Mouse (Mus musculus) Patski (cell line): ENCODE measurements around the gene Gm10300. TPM values are rescaled to one million over a fixed set of nuclear protein-coding genes. Genes with fewer than 3 reads are reported as not detected.

Source experiments
- ATAC-seq: fragments of 100-300 bp; one replicate; pipeline ENCODE4 v1.8.0; 2021
- CTCF ChIA-PET: fragments of 350-600 bp; sonication (Branson Sonifier 250); formaldehyde crosslinking; loops from one replicate; lab custom pipeline; 2022; ENCODE audit warnings: inconsistent platforms; lab: Charles Lee
- POLR2A ChIA-PET: fragments of 350-600 bp; sonication (Branson Sonifier 250); formaldehyde crosslinking; loops from one replicate; lab custom pipeline; 2022; ENCODE audit warnings: antibody characterized with exemption, inconsistent platforms; lab: Charles Lee
- DNase-seq: peaks from one replicate; pipeline ENCODE4 v3.0.0-alpha.2; 2011; ENCODE audit warnings: low read depth, low spot score
- H3K27me3 ChIP-seq: fragments of 371-371 bp; one replicate; pipeline ENCODE4 v1.5.1; 2021
- CTCF ChIP-seq: fragments of 100-300 bp; IDR thresholded peaks from one replicate; pipeline ENCODE4 v1.5.1; 2021
- in situ Hi-C: fragments of 300-500 bp; cut with MboI; formaldehyde crosslinking; loops from 3 replicates; pipeline ENCODE4 v1.11.1; 2018; ENCODE audit warnings: low pct_unique_long_range_greater_than_20kb, mixed read lengths
- polyA plus RNA-seq: library from polyadenylated mRNA; unstranded; gene quantifications from one replicate; pipeline ENCODE4 v1.2.3, GENCODE M21; 2021

Gene Gm10300
- polyA plus RNA-seq, 1 experiment from 2014 or later = 0.21 TPM

DNA sequence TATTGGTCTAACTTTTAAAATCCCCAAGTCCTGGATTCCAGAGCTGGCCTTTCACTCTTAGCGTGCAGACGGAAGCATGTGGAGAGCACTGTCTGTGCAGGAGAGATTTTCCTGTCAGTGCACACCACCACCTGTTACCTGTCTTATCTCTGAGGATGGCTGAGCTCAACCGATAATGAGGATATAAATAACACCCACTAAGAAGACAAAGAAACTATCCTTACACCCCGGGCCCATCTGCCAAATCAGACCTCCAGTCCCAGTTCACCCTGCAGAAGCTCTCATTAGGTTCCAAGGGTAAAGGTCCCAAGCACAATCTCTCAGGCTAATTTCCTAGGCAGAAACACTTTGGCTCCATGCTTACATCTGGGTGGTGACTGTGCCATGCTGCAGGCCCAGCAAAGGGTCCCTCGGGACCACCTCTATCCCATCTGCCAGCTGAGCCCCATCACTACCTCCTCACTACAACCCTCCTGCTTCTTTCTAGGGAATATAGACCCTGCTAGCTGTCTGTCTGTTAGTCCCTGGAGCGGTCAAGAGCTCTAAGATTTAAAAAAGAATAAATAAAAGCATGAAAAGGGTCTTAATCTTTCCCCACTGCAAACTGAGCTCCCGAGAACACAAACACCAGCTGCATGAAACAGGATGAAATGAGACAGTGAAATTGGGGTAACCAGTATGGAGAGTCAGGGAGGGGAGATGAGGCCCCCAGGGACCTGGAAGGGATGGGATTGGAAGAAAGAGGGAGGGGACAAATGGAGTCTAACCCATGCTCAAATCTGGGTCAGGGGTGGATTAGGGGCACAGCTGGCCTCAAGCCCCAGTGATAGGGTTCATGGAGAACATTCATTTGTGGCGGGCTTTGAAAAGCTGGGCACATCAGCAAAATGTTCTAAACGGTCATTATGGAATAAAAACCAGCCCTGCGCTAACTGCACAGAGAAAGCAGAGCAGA is 22.9 kb upstream of the Gm10300 start:
- no peak for DNase-seq
- ATAC-seq = no peak
- no peak for TF ChIP-seq CTCF
- ChIA-PET POLR2A (no interaction called here), CTCF (interaction anchor here (3.2 kb wide), 1 partner anchor 10 kb away, joined by 11 read pairs; no protein-coding TSS in a partner anchor)
- in situ Hi-C loops = no loop called here
- H3K27me3 ChIP-seq = no peaks in the 10 kb centered on the region

DNA sequence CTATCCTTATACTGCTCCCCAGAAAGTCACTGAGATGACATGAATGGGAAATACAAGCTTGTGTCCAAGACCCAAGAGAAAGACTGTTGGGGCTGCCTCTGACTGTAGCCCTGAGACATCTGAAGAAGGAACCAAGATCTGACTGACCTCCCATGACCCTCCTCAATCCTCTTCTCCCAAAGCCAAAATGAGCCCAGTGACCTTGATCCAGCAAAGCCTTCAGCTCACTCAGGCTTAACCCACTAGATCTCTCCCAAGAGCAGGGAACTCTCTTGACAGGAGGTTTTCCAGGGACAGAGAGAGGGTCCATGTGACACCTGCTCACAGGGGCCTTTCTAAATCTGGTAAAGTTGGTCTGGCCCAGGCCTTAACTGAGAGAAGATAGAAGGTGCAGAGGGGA is 17.2 kb upstream of the Gm10300 start:
- in situ Hi-C loops = no loop called here
- no peak for DNase-seq
- no peaks in the 10 kb centered on the region for H3K27me3 ChIP-seq
- POLR2A ChIA-PET = interaction anchor here (0.8 to 1.3 kb wide), 2 partner anchors 9 to 60 kb away, joined by 3 to 4 read pairs; no protein-coding TSS in a partner anchor
- TF ChIP-seq CTCF = no peak
- ATAC-seq = no peak
- CTCF ChIA-PET = no interaction called here

DNA sequence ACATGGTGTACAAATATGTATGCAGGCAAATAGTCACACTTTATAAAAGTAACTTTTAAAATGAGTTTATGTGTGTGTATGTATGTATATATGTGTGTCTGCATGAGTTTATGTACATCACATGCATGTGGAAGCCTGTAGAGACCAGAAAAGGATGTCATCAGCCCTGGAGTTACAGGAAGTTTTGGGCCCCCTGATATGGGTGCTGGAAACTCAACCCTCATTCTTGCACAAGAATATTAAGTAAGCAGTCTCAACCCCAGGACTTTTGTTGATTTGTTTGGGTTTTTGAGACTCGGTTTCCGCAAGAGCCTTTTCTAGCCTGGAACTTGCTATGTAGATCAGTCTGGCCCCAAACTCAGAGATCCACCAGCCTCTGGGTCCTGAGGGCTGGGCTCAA is 15.0 kb upstream of the Gm10300 start:
- ATAC-seq (no peak), DNase-seq (no peak)
- ChIA-PET CTCF (no interaction called here), POLR2A (no interaction called here)
- in situ Hi-C loops = no loop called here
- no peaks in the 10 kb centered on the region for H3K27me3 ChIP-seq
- TF ChIP-seq CTCF = no peak

- ATAC-seq = no peak
- CTCF ChIA-PET = no interaction called here
Measured at GRCm38 (mm10) chr4:132060040-132060832, 14.3 kb upstream of the Gm10300 start.

DNA sequence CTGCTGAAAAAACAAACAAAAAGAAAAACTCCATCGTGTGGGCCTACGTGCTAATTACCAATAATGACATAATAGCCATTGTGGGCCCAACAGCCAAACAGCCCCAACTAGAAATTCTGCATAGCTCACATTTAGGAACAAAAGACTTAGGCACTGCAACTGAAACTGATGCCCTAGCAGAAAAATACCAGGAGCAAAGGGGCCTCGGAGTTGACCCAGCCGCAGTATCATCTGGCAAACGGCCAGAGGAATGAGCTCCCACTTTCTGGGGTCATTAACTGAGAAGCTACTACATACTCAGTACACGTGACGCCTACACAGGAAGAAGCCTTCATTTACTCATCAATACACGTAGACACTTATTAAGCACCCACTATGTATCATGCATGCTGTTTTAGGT is 12.2 kb upstream of the Gm10300 start:
- ATAC-seq (no peak), DNase-seq (no peak)
- no peaks in the 10 kb centered on the region for H3K27me3 ChIP-seq
- CTCF ChIA-PET = interaction anchor here (1.2 to 1.8 kb wide), 3 partner anchors 12 to 29 kb away, joined by 3 to 11 read pairs (median 3); no protein-coding TSS in a partner anchor
- no peak for TF ChIP-seq CTCF
- POLR2A ChIA-PET = interaction anchor here (0.6 to 0.9 kb wide), 3 partner anchors 10 to 208 kb away, joined by 3 read pairs; no protein-coding TSS in a partner anchor
- in situ Hi-C loops = no loop called here

More at GRCm38 (mm10) chr4:132060040-132060832, 14.3 kb upstream of the Gm10300 start:
- no peak for DNase-seq
- POLR2A ChIA-PET = no interaction called here
- H3K27me3 ChIP-seq = no peaks in the 10 kb centered on the region
- no peak for TF ChIP-seq CTCF
- in situ Hi-C loops = no loop called here

- no peak for TF ChIP-seq CTCF
- DNase-seq (no peak), ATAC-seq (peak; percentile 84)
- in situ Hi-C loops = no loop called here
- H3K27me3 ChIP-seq = no peaks in the 10 kb centered on the region
- ChIA-PET POLR2A (interaction anchor here (0.9 to 1.2 kb wide), 2 partner anchors 11 to 15 kb away, joined by 3 to 5 read pairs; partner anchors contain the start of gene Gm10300), CTCF (interaction anchor here (1.2 kb wide), 2 partner anchors 13 to 29 kb away, joined by 3 read pairs; no protein-coding TSS in a partner anchor)
Measured at GRCm38 (mm10) chr4:132062934-132063884, 11.3 kb upstream of the Gm10300 start.

- ATAC-seq = no peak
- no peaks in the 10 kb centered on the region for H3K27me3 ChIP-seq
- POLR2A ChIA-PET = no interaction called here
Measured at GRCm38 (mm10) chr4:132064550-132064949, 9.9 kb upstream of the Gm10300 start.

GRCm38 (mm10) chr4:132065578-132065977 is 8.9 kb upstream of the Gm10300 start:
- TF ChIP-seq CTCF = no peak
- ChIA-PET CTCF (no interaction called here), POLR2A (interaction anchor here (1.6 kb wide), 1 partner anchor 9 kb away, joined by 4 read pairs; no protein-coding TSS in a partner anchor)
- no peak for DNase-seq
- no peak for ATAC-seq
- in situ Hi-C loops = no loop called here
- H3K27me3 ChIP-seq = no peaks in the 10 kb centered on the region

More at GRCm38 (mm10) chr4:132064550-132064949, 9.9 kb upstream of the Gm10300 start:
- DNase-seq = no peak
- CTCF ChIA-PET = no interaction called here
- no peak for TF ChIP-seq CTCF
- in situ Hi-C loops = no loop called here

GRCm38 (mm10) chr4:132066101-132066773 is 8.3 kb upstream of the Gm10300 start:
- no peak for DNase-seq
- no peak for TF ChIP-seq CTCF
- POLR2A ChIA-PET = interaction anchor here (0.7 to 1.6 kb wide), 2 partner anchors 9 to 96 kb away, joined by 3 to 4 read pairs; no protein-coding TSS in a partner anchor
- peak; percentile 40 for ATAC-seq
- CTCF ChIA-PET = interaction anchor here (0.8 kb wide), 1 partner anchor 18 kb away, joined by 3 read pairs; no protein-coding TSS in a partner anchor
- no peaks in the 10 kb centered on the region for H3K27me3 ChIP-seq
- in situ Hi-C loops = no loop called here
